Comparison of ENCODE assay signal across 17 mouse cellular contexts in genomic region chr15:100188962-100189404, GRCm38 (mm10). TPM values are rescaled to one million over a fixed set of nuclear protein-coding genes. Genes with fewer than 3 reads are reported as not detected.
DNase-seq lines count a peak whose midpoint lies in the region; ATAC-seq and TF ChIP-seq lines count a peak whose summit lies in the region.
"Had no signal": no experiment of that assay in that cellular context is flagged by ENCODE, and none has a peak within 500 bp of the region (broad histone marks: within the 10 kb centered on the region; RNA-seq: fewer than 3 reads in every experiment).

No protein-coding gene starts in this region.

- H3K9ac ChIP-seq in limb, embryonic 14.5 days (ENCODE audit: low read depth, low read length, severe bottlenecking) = no peak overlapping the region
- H3K9ac ChIP-seq: liver, embryonic 12.5 days; neural tube, embryonic 12.5 days had no signal

- H3K4me2 ChIP-seq in limb, embryonic 14.5 days (replicated peaks; ENCODE audit: low read depth, low read length, severe bottlenecking) = no peak overlapping the region
- H3K4me2 ChIP-seq: heart, embryonic 11.5 days; liver, embryonic 12.5 days; neural tube, embryonic 12.5 days had no signal

- peaks cover 80% of the 10 kb centered on the region for H3K36me3 ChIP-seq in limb, embryonic 14.5 days (ENCODE audit: control insufficient read depth, insufficient read depth, low read length)
- H3K36me3 ChIP-seq in limb, embryonic 10.5 days = peaks cover 98% of the 10 kb centered on the region
- H3K36me3 ChIP-seq in splenic B cell, adult 2 months (ENCODE audit: control insufficient read depth, insufficient read depth, low read length, poor library complexity, severe bottlenecking) = peaks cover 19% of the 10 kb centered on the region

- TF ChIP-seq POLR2A in limb, embryonic 14.5 days (IDR thresholded peaks at IDR 0.05; ENCODE audit: borderline replicate concordance, extremely low read depth, insufficient read depth, insufficient read length) = no peak

- H3K27me3 ChIP-seq in limb, embryonic 14.5 days (ENCODE audit: control insufficient read depth, insufficient read depth, low read length) = no peaks in the 10 kb centered on the region
- H3K27me3 ChIP-seq in limb, embryonic 10.5 days (ENCODE audit: low read depth, poor library complexity, severe bottlenecking) = no peaks in the 10 kb centered on the region
- H3K27me3 ChIP-seq in splenic B cell, adult 2 months (ENCODE audit: control insufficient read depth, insufficient read depth, low read length, poor library complexity, severe bottlenecking) = no peaks in the 10 kb centered on the region
- H3K27me3 ChIP-seq: liver, embryonic 12.5 days; neural tube, embryonic 12.5 days had no signal

- ATAC-seq in limb, embryonic 14.5 days (ENCODE audit: low FRiP score, low read depth) = peak; percentile 41; the same call in 1 of the 2 replicates
- ATAC-seq: hindbrain, embryonic 16.5 days; liver, embryonic 12.5 days had no signal

- no peak overlapping the region for H3K27ac ChIP-seq in limb, embryonic 14.5 days (replicated peaks; ENCODE audit: low read depth, low read length)
- no peak overlapping the region for H3K27ac ChIP-seq in limb, embryonic 10.5 days
- H3K27ac ChIP-seq: liver, embryonic 12.5 days; neural tube, embryonic 12.5 days had no signal

- no peaks in the 10 kb centered on the region for H3K9me3 ChIP-seq in limb, embryonic 14.5 days (ENCODE audit: control insufficient read depth, low read length)
- no peaks in the 10 kb centered on the region for H3K9me3 ChIP-seq in limb, embryonic 10.5 days (replicated peaks)
- H3K9me3 ChIP-seq: liver, embryonic 12.5 days; neural tube, embryonic 12.5 days had no signal

- 68% methylated on average over 14 of the region's 14 CpGs for WGBS in limb, embryonic 14.5 days
- WGBS in limb, embryonic 10.5 days = 93% methylated on average over 14 of the region's 14 CpGs

- peak; percentile 12 for DNase-seq in embryo, embryonic 11 days
- DNase-seq in embryo, embryonic 9.5 days (ENCODE audit: extremely low spot score) = no peak
- peak; percentile 7 for DNase-seq in limb, embryonic 14.5 days (ENCODE audit: low spot score)
- DNase-seq in limb, embryonic 10.5 days (ENCODE audit: low spot score) = no peak
- peak; percentile 52 for DNase-seq in NIH3T3 (ENCODE audit: low read depth)
- DNase-seq in splenic B cell, adult 2 months (ENCODE audit: low read depth, low spot score) = peak; percentile 40
- no peak for DNase-seq in Muller cell, postnatal 12 days (ENCODE audit: inconsistent ontology term)
- no peak for DNase-seq in cerebellum, adult 18-20 months
- DNase-seq: adrenal gland, postnatal 14 days; cerebellum, adult 8-10 months; gastrocnemius, postnatal 36 days; heart, postnatal 36 days; right cerebral cortex, postnatal 25 days had no signal

- H3K4me3 ChIP-seq in limb, embryonic 14.5 days (replicated peaks; ENCODE audit: low read length) = no peak overlapping the region
- H3K4me3 ChIP-seq in limb, embryonic 10.5 days = no peak overlapping the region
- H3K4me3 ChIP-seq: liver, embryonic 12.5 days; neural tube, embryonic 12.5 days had no signal

- no peaks in the 10 kb centered on the region for H3K4me1 ChIP-seq in limb, embryonic 14.5 days (ENCODE audit: control insufficient read depth, insufficient read depth, low read length)
- H3K4me1 ChIP-seq in limb, embryonic 10.5 days = no peaks in the 10 kb centered on the region
- H3K4me1 ChIP-seq: neural tube, embryonic 12.5 days had no signal

RNA-seq across cellular contexts. Expression of gene Atf1, which starts 38.6 kb away (rescaled TPM):
- polyA plus RNA-seq in limb, embryonic 14.5 days (2012; rRNA removed) = 44.2 and 49.4 TPM in 2 replicates
- 32.8 and 43.1 TPM in 2 replicates for polyA plus RNA-seq in limb, embryonic 14.5 days (2014; fragmentation: Nextera tagmentation; extraction: Ambion mirVana)
- 42.5 and 43.0 TPM in 2 replicates for polyA plus RNA-seq in limb, embryonic 10.5 days (2016; fragmentation: Nextera tagmentation; extraction: Ambion mirVana)

Comparison
In these comparisons a context has a peak if more than half of its experiments do, and no peak if none do; other contexts are left out.
1. DNase-seq: peak in embryo, embryonic 11 days (single experiment), limb, embryonic 14.5 days (single experiment), NIH3T3 (single experiment) and splenic B cell, adult 2 months (single experiment); none in embryo, embryonic 9.5 days (single experiment), limb, embryonic 10.5 days (single experiment), Muller cell, postnatal 12 days (single experiment) and cerebellum, adult 18-20 months (0 of 2).